20 mouse cellular contexts compared by ENCODE assay signal in the genomic region with DNA sequence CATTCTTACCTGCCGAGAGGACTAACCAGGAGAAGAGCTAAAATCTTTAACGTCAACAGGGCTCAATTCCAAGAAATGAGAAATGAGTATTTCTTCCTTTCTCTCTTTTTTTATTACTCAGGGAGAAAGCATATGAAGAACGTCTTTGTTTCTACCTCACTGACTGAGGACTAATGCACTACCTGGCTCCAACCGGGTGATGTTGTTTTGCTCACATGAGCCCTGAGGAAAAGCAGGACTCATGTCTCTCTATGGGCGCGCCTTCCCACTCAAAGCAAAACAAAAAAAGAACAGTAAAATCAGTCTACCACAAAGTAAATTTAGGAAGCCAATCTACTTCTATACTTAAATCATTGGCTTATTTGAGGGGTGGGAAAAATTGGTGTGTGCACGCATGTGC.
A peak's percentile ranks its signal among the peaks of the same experiment; 100 is the strongest.
DNase-seq lines count a peak whose midpoint lies in the region; ATAC-seq lines count a peak whose summit lies in the region.
"Had no signal": no experiment of that assay in that cellular context is flagged by ENCODE, and none has a peak within 500 bp of the region (broad histone marks: within the 10 kb centered on the region; RNA-seq: fewer than 3 reads in every experiment).

No protein-coding gene starts in this region.

- H3K4me3 ChIP-seq in forebrain, embryonic 13.5 days: no peak overlapping the region
- no peak overlapping the region for H3K4me3 ChIP-seq in forebrain, embryonic 10.5 days
- H3K4me3 ChIP-seq in midbrain, embryonic 11.5 days (ENCODE audit: low read depth, low read length): no peak overlapping the region
- no peak overlapping the region for H3K4me3 ChIP-seq in midbrain, embryonic 10.5 days
- no peak overlapping the region for H3K4me3 ChIP-seq in midbrain, embryonic 14.5 days (replicated peaks; ENCODE audit: low read depth, low read length)
- H3K4me3 ChIP-seq: limb, embryonic 12.5 days; liver, embryonic 12.5 days; myocyte had no signal

- ATAC-seq in forebrain, embryonic 13.5 days: peak; percentile 53; the same call in 1 of the 2 replicates
- ATAC-seq in midbrain, embryonic 11.5 days (ENCODE audit: low FRiP score): no peak
- ATAC-seq in midbrain, embryonic 14.5 days (ENCODE audit: low FRiP score, low TSS enrichment): no peak
- ATAC-seq: activated CD4-positive, CD25-positive, alpha-beta regulatory T cell, adult 4 months; liver, embryonic 12.5 days had no signal

- peaks cover 9% of the 10 kb centered on the region; the same call in 1 of the 2 replicates for H3K4me1 ChIP-seq in forebrain, embryonic 13.5 days
- no peaks in the 10 kb centered on the region for H3K4me1 ChIP-seq in forebrain, embryonic 10.5 days
- H3K4me1 ChIP-seq in midbrain, embryonic 11.5 days (ENCODE audit: control insufficient read depth, insufficient read depth, low read length): no peaks in the 10 kb centered on the region
- H3K4me1 ChIP-seq in midbrain, embryonic 10.5 days: no peaks in the 10 kb centered on the region
- 0 out of 2 replicates have a peak, but pooled peaks cover 8% of the 10 kb centered on the region for H3K4me1 ChIP-seq in midbrain, embryonic 14.5 days (ENCODE audit: control insufficient read depth, insufficient read depth, low read length)
- H3K4me1 ChIP-seq: limb, embryonic 12.5 days; liver, embryonic 12.5 days had no signal

- H3K9me3 ChIP-seq in forebrain, embryonic 13.5 days (replicated peaks): no peaks in the 10 kb centered on the region
- H3K9me3 ChIP-seq in forebrain, embryonic 10.5 days: no peaks in the 10 kb centered on the region
- no peaks in the 10 kb centered on the region for H3K9me3 ChIP-seq in midbrain, embryonic 11.5 days (ENCODE audit: control insufficient read depth, low read length)
- no peaks in the 10 kb centered on the region for H3K9me3 ChIP-seq in midbrain, embryonic 10.5 days (replicated peaks)
- no peaks in the 10 kb centered on the region for H3K9me3 ChIP-seq in midbrain, embryonic 14.5 days (ENCODE audit: control insufficient read depth, low read length)
- H3K9me3 ChIP-seq: G1E; limb, embryonic 12.5 days; liver, embryonic 12.5 days had no signal

- no peak for DNase-seq in forebrain, embryonic 10.5 days (ENCODE audit: extremely low spot score, low spot score)
- DNase-seq in midbrain, embryonic 11.5 days (ENCODE audit: low spot score, missing footprints): peak; percentile 37
- DNase-seq in midbrain, embryonic 10.5 days (ENCODE audit: low spot score): no peak
- no peak for DNase-seq in midbrain, embryonic 14.5 days
- no peak for DNase-seq in heart, postnatal 10 days
- DNase-seq in ovary, adult 18-20 months (ENCODE audit: low spot score): no peak
- DNase-seq in urinary bladder, postnatal 14 days (ENCODE audit: low spot score): no peak
- DNase-seq: adrenal gland, postnatal 25 days; cerebellum, adult 11-12 months; gastrocnemius, postnatal 14 days; heart, adult 18-20 months; lung, embryonic 14.5 days; lung, postnatal 36 days; thymus, postnatal 36 days had no signal

- H3K27me3 ChIP-seq in forebrain, embryonic 13.5 days: no peaks in the 10 kb centered on the region
- no peaks in the 10 kb centered on the region for H3K27me3 ChIP-seq in forebrain, embryonic 10.5 days (ENCODE audit: poor library complexity, severe bottlenecking)
- no peaks in the 10 kb centered on the region for H3K27me3 ChIP-seq in midbrain, embryonic 11.5 days (ENCODE audit: control insufficient read depth, insufficient read depth, low read length)
- no peaks in the 10 kb centered on the region for H3K27me3 ChIP-seq in midbrain, embryonic 10.5 days (ENCODE audit: low read depth, poor library complexity, severe bottlenecking)
- H3K27me3 ChIP-seq in midbrain, embryonic 14.5 days (ENCODE audit: control insufficient read depth, insufficient read depth, low read length): no peaks in the 10 kb centered on the region
- H3K27me3 ChIP-seq: limb, embryonic 12.5 days; liver, embryonic 12.5 days had no signal

- no peak overlapping the region for H3K27ac ChIP-seq in forebrain, embryonic 13.5 days
- H3K27ac ChIP-seq in forebrain, embryonic 10.5 days: no peak overlapping the region
- H3K27ac ChIP-seq in midbrain, embryonic 11.5 days (ENCODE audit: low read depth, low read length): no peak overlapping the region
- H3K27ac ChIP-seq in midbrain, embryonic 10.5 days (replicated peaks): no peak overlapping the region
- 0 out of 2 replicates have a peak overlapping the region, but pooled peaks have one; percentile 14 for H3K27ac ChIP-seq in midbrain, embryonic 14.5 days (replicated peaks; ENCODE audit: low read depth, low read length)
- H3K27ac ChIP-seq: limb, embryonic 12.5 days; liver, embryonic 12.5 days had no signal

- H3K9ac ChIP-seq in forebrain, embryonic 13.5 days: no peak overlapping the region
- H3K9ac ChIP-seq in midbrain, embryonic 11.5 days (ENCODE audit: low read length): no peak overlapping the region
- H3K9ac ChIP-seq in midbrain, embryonic 14.5 days (replicated peaks; ENCODE audit: low read length): no peak overlapping the region
- H3K9ac ChIP-seq: limb, embryonic 12.5 days; liver, embryonic 12.5 days; lung, embryonic 14.5 days had no signal

- H3K4me2 ChIP-seq in forebrain, embryonic 13.5 days: peak overlapping the region; percentile 35
- H3K4me2 ChIP-seq in midbrain, embryonic 11.5 days: no peak overlapping the region
- H3K4me2 ChIP-seq in midbrain, embryonic 14.5 days (ENCODE audit: low read length): peak overlapping the region; percentile 38
- H3K4me2 ChIP-seq: limb, embryonic 12.5 days; liver, embryonic 12.5 days; lung, embryonic 14.5 days had no signal

- H3K36me3 ChIP-seq in forebrain, embryonic 13.5 days (ENCODE audit: poor library complexity, severe bottlenecking): no peaks in the 10 kb centered on the region
- H3K36me3 ChIP-seq in forebrain, embryonic 10.5 days (replicated peaks): no peaks in the 10 kb centered on the region
- H3K36me3 ChIP-seq in midbrain, embryonic 11.5 days (ENCODE audit: control insufficient read depth, insufficient read depth, low read length): no peaks in the 10 kb centered on the region
- no peaks in the 10 kb centered on the region for H3K36me3 ChIP-seq in midbrain, embryonic 10.5 days
- no peaks in the 10 kb centered on the region for H3K36me3 ChIP-seq in midbrain, embryonic 14.5 days (ENCODE audit: control insufficient read depth, insufficient read depth, low read length)
- H3K36me3 ChIP-seq: G1E; limb, embryonic 12.5 days; liver, embryonic 12.5 days had no signal

- 76% methylated on average over 7 of the region's 7 CpGs for WGBS in forebrain, embryonic 13.5 days
- WGBS in forebrain, embryonic 10.5 days: 94% methylated on average over 7 of the region's 7 CpGs
- 95% methylated on average over 7 of the region's 7 CpGs for WGBS in midbrain, embryonic 11.5 days
- 95% methylated on average over 7 of the region's 7 CpGs for WGBS in midbrain, embryonic 10.5 days
- 88% methylated on average over 7 of the region's 7 CpGs for WGBS in midbrain, embryonic 14.5 days

- intact Hi-C loops in heart, postnatal 10 days (cut with DNase I): no loop called here
